Mouse (Mus musculus): Measurements from ENCODE around the gene Scyl1. TPM values are rescaled to one million over a fixed set of nuclear protein-coding genes. Genes with fewer than 3 reads are reported as not detected.
"Not testable (repeated sequence)": the region's sequence is repeated elsewhere in the genome, so short reads cannot be mapped to it uniquely, and the experiment has no call there.

The Scyl1 gene
- polyA plus RNA-seq, 1 experiment from 2014 or later, result 82.7 TPM

GRCm38 (mm10) chr19:5794771-5795576 lies 23.8 kb upstream of the Scyl1 start:
- Histone ChIP-seq H3K27ac (peak overlapping the region; percentile 61), H3K27me3 (no peaks in the 10 kb centered on the region), H3K4me3 (peak overlapping the region; percentile 14), H3K9ac (peak overlapping the region; percentile 15), H3K36me3 (peaks cover 44% of the 10 kb centered on the region), H3K4me2 (replicated peaks) (peak overlapping the region; percentile 95), H3K9me3 (no peaks in the 10 kb centered on the region), H3K4me1 (peaks cover 39% of the 10 kb centered on the region)
- ATAC-seq (ENCODE audit: low FRiP score, low read depth), result peak; percentile 33; the same call in 1 of the 2 replicates
- 36% methylated on average over 5 of the region's 5 CpGs for WGBS

- Histone ChIP-seq H3K36me3 (peaks cover 44% of the 10 kb centered on the region), H3K27ac (peak overlapping the region; percentile 79), H3K4me3 (0 out of 2 replicates have a peak overlapping the region, but pooled peaks have one; percentile 14), H3K9ac (peak overlapping the region; percentile 50; the same call in 1 of the 2 replicates), H3K4me1 (peaks cover 39% of the 10 kb centered on the region)
- peak; percentile 43 for ATAC-seq (ENCODE audit: low FRiP score, low read depth)
- H3K4me2 ChIP-seq (replicated peaks); H3K9me3 ChIP-seq; H3K27me3 ChIP-seq: not testable (repeated sequence)
- WGBS, result 31% methylated on average over 7 of the region's 7 CpGs
Observed at GRCm38 (mm10) chr19:5793917-5794770, 22.9 kb upstream of the Scyl1 start.

- Histone ChIP-seq H3K4me2 (replicated peaks) (no peak overlapping the region), H3K27ac (no peak overlapping the region), H3K9ac (no peak overlapping the region), H3K27me3 (no peaks in the 10 kb centered on the region), H3K4me3 (no peak overlapping the region), H3K36me3 (peaks cover 36% of the 10 kb centered on the region), H3K9me3 (no peaks in the 10 kb centered on the region), H3K4me1 (peaks cover 39% of the 10 kb centered on the region)
- WGBS, result 6% methylated on average over 2 of the region's 2 CpGs
- peak; percentile 62 for ATAC-seq (ENCODE audit: low FRiP score, low read depth)
Observed at GRCm38 (mm10) chr19:5793116-5793515, 21.9 kb upstream of the Scyl1 start.

GRCm38 (mm10) chr19:5791329-5791728 lies 20.1 kb upstream of the Scyl1 start:
- peaks cover 18% of the 10 kb centered on the region for H3K36me3 ChIP-seq
- no peak overlapping the region for H3K4me2 ChIP-seq (replicated peaks)
- WGBS, result 74% methylated on average over 4 of the region's 4 CpGs
- H3K27me3 ChIP-seq, result no peaks in the 10 kb centered on the region
- H3K9ac ChIP-seq, result no peak overlapping the region
- no peak for ATAC-seq (ENCODE audit: low FRiP score, low read depth)
- no peak overlapping the region for H3K4me3 ChIP-seq
- peaks cover 35% of the 10 kb centered on the region for H3K4me1 ChIP-seq
- no peaks in the 10 kb centered on the region for H3K9me3 ChIP-seq
- H3K27ac ChIP-seq, result no peak overlapping the region

- H3K4me3 ChIP-seq, result no peak overlapping the region
- no peak overlapping the region for H3K9ac ChIP-seq
- no peaks in the 10 kb centered on the region for H3K9me3 ChIP-seq
- no peak overlapping the region for H3K27ac ChIP-seq
- no peak overlapping the region for H3K4me2 ChIP-seq (replicated peaks)
- H3K4me1 ChIP-seq, result peaks cover 15% of the 10 kb centered on the region; the same call in 1 of the 2 replicates
- ATAC-seq (ENCODE audit: low FRiP score, low read depth), result no peak
- WGBS, result 51% methylated on average over 5 of the region's 5 CpGs
- H3K36me3 ChIP-seq, result no peaks in the 10 kb centered on the region
- H3K27me3 ChIP-seq, result no peaks in the 10 kb centered on the region
Observed at GRCm38 (mm10) chr19:5789066-5789465, 17.8 kb upstream of the Scyl1 start.

GRCm38 (mm10) chr19:5788620-5789019 lies 17.4 kb upstream of the Scyl1 start:
- Histone ChIP-seq H3K27me3 (no peaks in the 10 kb centered on the region), H3K4me1 (peaks cover 11% of the 10 kb centered on the region; the same call in 1 of the 2 replicates), H3K9ac (no peak overlapping the region), H3K9me3 (no peaks in the 10 kb centered on the region), H3K4me3 (no peak overlapping the region), H3K4me2 (replicated peaks) (no peak overlapping the region), H3K36me3 (no peaks in the 10 kb centered on the region), H3K27ac (no peak overlapping the region)
- ATAC-seq (ENCODE audit: low FRiP score, low read depth), result no peak
- 86% methylated on average over 7 of the region's 7 CpGs for WGBS

- 86% methylated on average over 7 of the region's 7 CpGs for WGBS
- no peaks in the 10 kb centered on the region for H3K9me3 ChIP-seq
- ATAC-seq (ENCODE audit: low FRiP score, low read depth), result no peak
- no peak overlapping the region for H3K4me2 ChIP-seq (replicated peaks)
- H3K27me3 ChIP-seq, result no peaks in the 10 kb centered on the region
- H3K4me1 ChIP-seq, result peaks cover 11% of the 10 kb centered on the region; the same call in 1 of the 2 replicates
- no peak overlapping the region for H3K4me3 ChIP-seq
- peak overlapping the region; percentile 16; the same call in 1 of the 2 replicates for H3K27ac ChIP-seq
- 0 out of 2 replicates have a peak overlapping the region, but pooled peaks have one; percentile 14 for H3K9ac ChIP-seq
- H3K36me3 ChIP-seq, result no peaks in the 10 kb centered on the region
Observed at GRCm38 (mm10) chr19:5787920-5788319, 16.7 kb upstream of the Scyl1 start.

GRCm38 (mm10) chr19:5787128-5787635 lies 16.0 kb upstream of the Scyl1 start:
- peak overlapping the region; percentile 44; the same call in 1 of the 2 replicates for H3K27ac ChIP-seq
- H3K4me3 ChIP-seq, result no peak overlapping the region
- WGBS, result 16% methylated on average over 8 of the region's 8 CpGs
- H3K9me3 ChIP-seq, result no peaks in the 10 kb centered on the region
- no peaks in the 10 kb centered on the region for H3K36me3 ChIP-seq
- H3K9ac ChIP-seq, result 0 out of 2 replicates have a peak overlapping the region, but pooled peaks have one; percentile 14
- H3K4me2 ChIP-seq (replicated peaks), result no peak overlapping the region
- peaks cover 11% of the 10 kb centered on the region; the same call in 1 of the 2 replicates for H3K4me1 ChIP-seq
- ATAC-seq (ENCODE audit: low FRiP score, low read depth), result peak; percentile 76
- no peaks in the 10 kb centered on the region for H3K27me3 ChIP-seq

- H3K4me1 ChIP-seq, result peaks cover 11% of the 10 kb centered on the region; the same call in 1 of the 2 replicates
- no peaks in the 10 kb centered on the region for H3K9me3 ChIP-seq
- WGBS, result 13% methylated on average over 12 of the region's 12 CpGs
- no peak overlapping the region for H3K4me2 ChIP-seq (replicated peaks)
- H3K4me3 ChIP-seq, result no peak overlapping the region
- H3K27me3 ChIP-seq, result no peaks in the 10 kb centered on the region
- H3K9ac ChIP-seq, result 0 out of 2 replicates have a peak overlapping the region, but pooled peaks have one; percentile 31
- ATAC-seq (ENCODE audit: low FRiP score, low read depth), result peak; percentile 85; the same call in 1 of the 2 replicates
- H3K36me3 ChIP-seq, result no peaks in the 10 kb centered on the region
- H3K27ac ChIP-seq, result peak overlapping the region; percentile 28; the same call in 1 of the 2 replicates
Observed at GRCm38 (mm10) chr19:5786441-5787114, 15.4 kb upstream of the Scyl1 start.

- no peak overlapping the region for H3K4me3 ChIP-seq
- ATAC-seq (ENCODE audit: low FRiP score, low read depth), result no peak
- H3K9me3 ChIP-seq, result no peaks in the 10 kb centered on the region
- H3K36me3 ChIP-seq, result no peaks in the 10 kb centered on the region
- 62% methylated on average over 10 of the region's 10 CpGs for WGBS
- no peak overlapping the region for H3K27ac ChIP-seq
- H3K4me2 ChIP-seq (replicated peaks), result no peak overlapping the region
- no peaks in the 10 kb centered on the region for H3K27me3 ChIP-seq
- no peak overlapping the region for H3K9ac ChIP-seq
- H3K4me1 ChIP-seq, result peaks cover 11% of the 10 kb centered on the region; the same call in 1 of the 2 replicates
Observed at GRCm38 (mm10) chr19:5784958-5785577, 13.8 kb upstream of the Scyl1 start.

GRCm38 (mm10) chr19:5782121-5782520 lies 10.9 kb upstream of the Scyl1 start:
- Histone ChIP-seq H3K27me3 (no peaks in the 10 kb centered on the region), H3K27ac (no peak overlapping the region), H3K4me3 (no peak overlapping the region), H3K36me3 (no peaks in the 10 kb centered on the region), H3K4me1 (0 out of 2 replicates have a peak, but pooled peaks cover 5% of the 10 kb centered on the region), H3K9me3 (no peaks in the 10 kb centered on the region), H3K4me2 (replicated peaks) (no peak overlapping the region), H3K9ac (no peak overlapping the region)
- ATAC-seq (ENCODE audit: low FRiP score, low read depth), result no peak
- WGBS, result 78% methylated on average over 1 of the region's 1 CpGs

Measured in limb, embryonic 13.5 days (tissue).